Mouse (Mus musculus) yolk sac, embryonic 10.5 days (tissue): Measurements from ENCODE around the gene Timm10.

Experiments
- DNase-seq: peaks from one replicate; pipeline ENCODE4 v3.0.0-alpha.2; 2017; ENCODE audit warnings: low spot score

Timm10 gene

GRCm38 (mm10) chr2:84819861-84820260 lies 6.9 kb upstream of the Timm10 start:
- DNase-seq, result no peak

GRCm38 (mm10) chr2:84822552-84822951 lies 4.2 kb upstream of the Timm10 start, which contains the start of gene Smtnl1:
Gene Smtnl1 (minus strand): TSS chr2:84822652.
- DNase-seq, result no peak

GRCm38 (mm10) chr2:84823237-84823636 lies 3.6 kb upstream of the Timm10 start:
- DNase-seq, result no peak

GRCm38 (mm10) chr2:84827283-84827920 lies 605 bp downstream of the Timm10 start:
- peak; percentile 59 for DNase-seq

- peak; percentile 74 for DNase-seq
These were observed 5.0 kb downstream of the Timm10 start for GRCm38 (mm10) chr2:84831666-84832391.

- DNase-seq, result no peak
These were observed 10.3 kb downstream of the Timm10 start for GRCm38 (mm10) chr2:84837107-84837506.

- no peak for DNase-seq
These were observed 11.2 kb downstream of the Timm10 start for GRCm38 (mm10) chr2:84837817-84838592.

GRCm38 (mm10) chr2:84838593-84838949 lies 11.8 kb downstream of the Timm10 start, which contains the start of gene Slc43a1:
Gene Slc43a1 (plus strand): TSS chr2:84838850.
- no peak for DNase-seq

GRCm38 (mm10) chr2:84838993-84839980 lies 12.5 kb downstream of the Timm10 start:
- peak; percentile 43 for DNase-seq

- DNase-seq, result peak; percentile 80
These were observed 13.4 kb downstream of the Timm10 start for GRCm38 (mm10) chr2:84840016-84840747.

- DNase-seq, result no peak
These were observed 14.2 kb downstream of the Timm10 start for GRCm38 (mm10) chr2:84840748-84841563.

- DNase-seq, result no peak
These were observed 15.1 kb downstream of the Timm10 start for GRCm38 (mm10) chr2:84841905-84842304.

- no peak for DNase-seq
These were observed 16.9 kb downstream of the Timm10 start for GRCm38 (mm10) chr2:84843654-84844053.

GRCm38 (mm10) chr2:84845226-84845625 lies 18.4 kb downstream of the Timm10 start:
- DNase-seq, result no peak

- no peak for DNase-seq
These were observed 23.8 kb downstream of the Timm10 start for GRCm38 (mm10) chr2:84850407-84851129.

- DNase-seq, result peak; percentile 86
These were observed 24.6 kb downstream of the Timm10 start for GRCm38 (mm10) chr2:84851130-84852040.

GRCm38 (mm10) chr2:84855732-84856131 lies 28.9 kb downstream of the Timm10 start:
- no peak for DNase-seq

GRCm38 (mm10) chr2:84858551-84858950 lies 31.8 kb downstream of the Timm10 start:
- no peak for DNase-seq
